Mouse (Mus musculus): ENCODE measurements around the gene Tab3. TPM values are rescaled to one million over a fixed set of nuclear protein-coding genes. Genes with fewer than 3 reads are reported as not detected.

Tab3 gene
- polyA plus RNA-seq, 1 experiment from 2014 or later = 8.9 TPM

DNA sequence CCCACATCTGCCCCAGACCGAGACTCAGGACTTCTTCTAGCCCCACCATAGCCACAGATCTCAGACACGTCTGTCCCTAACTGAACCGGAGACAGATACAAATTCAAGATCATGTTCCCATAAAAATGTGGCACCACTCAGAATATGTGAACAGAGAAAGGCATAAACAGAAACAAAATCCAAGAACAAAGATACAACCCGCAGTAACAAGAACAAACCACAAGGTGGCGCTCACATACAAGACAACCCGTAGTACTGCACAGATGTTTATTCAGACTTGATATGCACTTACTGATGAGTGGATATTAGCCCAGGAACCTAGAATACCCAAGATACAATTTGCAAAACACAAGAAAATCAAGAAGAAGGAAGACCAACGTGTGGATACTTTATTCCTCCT, 103.0 kb downstream of the Tab3 start:
- no peak overlapping the region for H3K4me2 ChIP-seq
- 14% methylated on average over 7 of the region's 7 CpGs for WGBS (ENCODE audit: insufficient replicate concordance)
- H3K4me3 ChIP-seq = no peak overlapping the region
- no peaks in the 10 kb centered on the region for H3K36me3 ChIP-seq
- ATAC-seq = no peak
- H3K9me3 ChIP-seq (replicated peaks) = no peaks in the 10 kb centered on the region
- H3K27ac ChIP-seq = no peak overlapping the region
- H3K9ac ChIP-seq = no peak overlapping the region
- H3K4me1 ChIP-seq = no peaks in the 10 kb centered on the region
- no peaks in the 10 kb centered on the region for H3K27me3 ChIP-seq (replicated peaks)

DNA sequence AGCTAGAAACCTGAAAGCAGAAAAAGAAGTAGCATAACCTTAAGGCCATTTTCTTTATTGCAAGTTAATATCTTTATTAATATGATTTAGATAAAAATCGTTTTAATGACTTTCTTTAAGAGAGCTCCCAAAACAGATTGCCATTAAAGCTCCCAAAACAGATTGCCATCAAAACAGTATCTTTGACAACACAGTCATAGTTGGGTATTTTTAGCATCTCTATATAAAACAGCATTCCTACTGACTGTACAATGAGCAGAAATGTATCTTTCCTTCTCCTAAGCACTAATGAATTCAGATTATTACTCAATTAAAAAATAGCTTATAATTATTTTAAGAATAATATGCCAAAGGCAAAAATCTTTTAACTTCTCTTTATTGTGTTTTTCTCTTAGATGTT, 108.3 kb downstream of the Tab3 start:
- no peak for ATAC-seq
- Histone ChIP-seq H3K36me3 (no peaks in the 10 kb centered on the region), H3K4me2 (no peak overlapping the region), H3K27me3 (replicated peaks) (no peaks in the 10 kb centered on the region), H3K9me3 (replicated peaks) (no peaks in the 10 kb centered on the region), H3K9ac (no peak overlapping the region), H3K4me3 (no peak overlapping the region), H3K4me1 (no peaks in the 10 kb centered on the region), H3K27ac (no peak overlapping the region)
- WGBS (ENCODE audit: insufficient replicate concordance) = 42% methylated on average over 1 of the region's 1 CpGs

DNA sequence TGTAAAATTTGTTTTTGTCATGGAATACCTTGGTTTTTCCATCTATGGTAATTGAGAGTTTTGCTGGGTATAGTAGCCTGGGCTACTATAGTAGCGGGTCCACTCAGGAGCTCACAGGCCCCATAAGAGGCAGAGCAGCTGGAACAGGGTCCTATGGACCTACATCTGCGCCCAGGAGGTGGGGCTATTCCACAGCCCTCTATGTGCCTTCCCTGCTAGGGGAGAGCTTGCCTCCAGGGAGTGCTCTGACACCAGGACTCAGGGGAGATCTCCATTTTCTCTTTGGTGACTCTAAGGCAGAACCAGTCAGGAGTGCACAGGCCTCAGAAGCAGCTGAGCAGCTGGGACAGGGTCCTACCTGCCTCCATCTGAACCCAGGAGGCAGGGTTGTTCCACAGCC, 109.9 kb downstream of the Tab3 start:
- ATAC-seq = no peak
- no peaks in the 10 kb centered on the region for H3K36me3 ChIP-seq
- no peaks in the 10 kb centered on the region for H3K4me1 ChIP-seq
- no peak overlapping the region for H3K9ac ChIP-seq
- H3K27me3 ChIP-seq (replicated peaks) = no peaks in the 10 kb centered on the region
- H3K27ac ChIP-seq = no peak overlapping the region
- H3K4me3 ChIP-seq = no peak overlapping the region
- H3K9me3 ChIP-seq (replicated peaks) = no peaks in the 10 kb centered on the region
- no peak overlapping the region for H3K4me2 ChIP-seq
- 61% methylated on average over 2 of the region's 2 CpGs for WGBS (ENCODE audit: insufficient replicate concordance)

Small RNA genes lying within 50 kb of the gene (microRNA-seq; reads per million reads assigned to microRNA genes)
- not detected for gene Gm44378

Other genes starting within 250 kb of the Tab3 start
- gene Gk, start 202.8 kb downstream of the Tab3 start, polyA plus RNA-seq (2016; fragmentation: Nextera tagmentation; extraction: Ambion mirVana) = 4.8 and 5.1 TPM in 2 replicates

All from liver, embryonic 12.5 days (tissue).